Mouse (Mus musculus): ENCODE results near the gene Olfr1312.

DNA sequence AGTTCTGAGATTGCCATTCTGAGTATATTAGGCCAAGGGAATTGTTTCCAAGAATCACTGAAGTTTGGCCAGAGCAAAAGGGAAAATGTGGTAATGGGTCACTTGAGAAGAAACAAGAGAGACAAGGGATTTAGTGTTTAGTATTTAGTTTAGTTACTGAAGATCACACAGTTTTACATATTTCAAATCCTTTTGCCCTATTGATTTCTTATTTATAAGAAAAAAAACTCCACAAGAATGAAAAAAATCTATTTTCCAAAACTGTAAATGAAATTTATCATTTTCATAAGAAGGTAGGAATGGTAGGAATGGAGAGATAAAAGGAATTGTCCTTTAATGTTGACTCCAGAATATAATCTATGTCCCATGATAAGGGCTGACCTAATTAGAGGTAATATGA is 37.4 kb downstream of the Olfr1312 start, which contains the start of gene Olfr1310:
- TF ChIP-seq CTCF (IDR thresholded peaks at IDR 0.05; ENCODE audit: borderline replicate concordance, control insufficient read depth, extremely low read depth, insufficient read depth, low read length, poor library complexity) (no peak), POLR2A (IDR thresholded peaks at IDR 0.05; ENCODE audit: control insufficient read depth, extremely low read depth, insufficient read depth, low read length, poor library complexity) (no peak)
